Mouse (Mus musculus) liver, postnatal 0 days (tissue): ENCODE measurements around the gene Pmm1.
A peak's percentile ranks its signal among the peaks of the same experiment; 100 is the strongest.

Experiments used
- CTCF ChIP-seq: sonication (generic); IDR thresholded peaks from 2 replicates; pipeline ENCODE4 v1.5.1; 2016; ENCODE audit warnings: antibody characterized with exemption, low read depth
- EP300 ChIP-seq: IDR thresholded peaks from 2 replicates; pipeline ENCODE4 v1.6.1; 2016; ENCODE audit warnings: antibody characterized with exemption, low read depth, mild to moderate bottlenecking

DNA sequence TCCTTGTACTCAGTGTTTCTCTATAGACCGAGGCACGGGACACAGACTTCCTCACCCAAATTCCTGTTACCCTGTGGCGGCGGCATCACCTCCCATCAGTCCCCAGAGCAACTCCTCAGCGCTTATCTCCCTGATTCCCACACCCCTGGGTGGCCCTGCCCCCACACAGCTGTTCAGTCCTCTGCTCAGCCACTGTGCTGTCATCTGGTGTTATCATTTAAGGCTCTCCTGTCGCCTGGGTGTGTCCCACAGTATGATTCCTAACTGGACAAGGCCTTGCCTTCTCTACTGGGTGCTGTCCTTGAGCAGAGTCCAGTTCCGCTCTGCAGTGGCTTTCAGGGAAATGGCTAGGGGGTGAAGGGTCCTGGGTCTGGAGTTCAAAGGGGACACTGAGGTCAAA is 29.8 kb upstream of the Pmm1 start:
- TF ChIP-seq CTCF (no peak), EP300 (peak; percentile 62; the same call in 1 of the 2 replicates)
